Mouse (Mus musculus) layer of hippocampus, postnatal 36 days (tissue): Measurements from ENCODE around the gene Apol6. TPM values are rescaled to one million over a fixed set of nuclear protein-coding genes. Genes with fewer than 3 reads are reported as not detected.
"Not testable (repeated sequence)": the region's sequence is repeated elsewhere in the genome, so short reads cannot be mapped to it uniquely, and the experiment has no call there.

Experiments
- DNase-seq, 2 experiments: peaks; one replicate each; pipeline ENCODE4 v3.0.0; 2022
- total RNA-seq, 2 experiments: library from RNA; stranded (reverse); gene quantifications; 2 replicates each; pipeline ENCODE4 v1.2.3; 2021

Gene Apol6
- total RNA-seq, 2 experiments from 2014 or later = not detected

DNA sequence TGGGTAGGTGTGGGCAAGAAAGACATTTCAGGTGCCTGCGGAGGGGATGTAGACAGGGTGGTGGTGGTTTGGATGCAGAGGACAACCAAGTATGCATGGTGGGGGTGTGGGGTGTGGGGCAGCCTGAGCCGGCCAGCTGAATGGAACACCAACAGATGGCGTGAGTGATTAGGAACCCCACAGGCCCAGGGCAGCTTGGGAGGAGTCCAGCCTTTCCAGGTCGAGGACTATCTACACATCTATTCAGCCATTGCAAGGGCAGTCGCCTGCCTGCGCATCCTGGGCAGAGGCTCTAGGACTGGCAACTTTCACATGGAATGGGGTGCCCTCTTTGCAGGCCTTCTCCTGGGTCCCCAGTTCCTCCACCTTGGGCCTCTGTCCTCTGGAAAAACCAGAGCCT lies 10.0 kb upstream of the Apol6 start:
- DNase-seq = no peak

DNA sequence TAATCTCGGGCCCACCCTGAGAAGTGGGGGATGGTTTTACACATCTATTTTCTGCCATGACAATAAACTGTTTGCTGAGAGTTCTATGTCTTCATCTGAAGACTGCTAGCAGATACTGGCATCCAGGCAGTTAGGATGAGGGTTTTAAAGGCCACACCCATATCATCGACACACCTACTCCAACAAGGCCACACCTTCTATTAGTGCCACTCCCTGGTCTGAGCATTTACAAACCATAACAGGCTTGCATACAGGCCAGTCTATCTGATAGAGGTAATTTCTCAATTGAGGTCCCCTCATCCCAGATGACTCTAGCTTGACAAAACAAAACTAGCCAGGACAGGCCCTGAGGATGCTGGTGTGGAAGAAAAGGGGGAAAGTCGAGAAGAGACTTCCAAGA lies 8.9 kb upstream of the Apol6 start:
- DNase-seq = no peak

DNA sequence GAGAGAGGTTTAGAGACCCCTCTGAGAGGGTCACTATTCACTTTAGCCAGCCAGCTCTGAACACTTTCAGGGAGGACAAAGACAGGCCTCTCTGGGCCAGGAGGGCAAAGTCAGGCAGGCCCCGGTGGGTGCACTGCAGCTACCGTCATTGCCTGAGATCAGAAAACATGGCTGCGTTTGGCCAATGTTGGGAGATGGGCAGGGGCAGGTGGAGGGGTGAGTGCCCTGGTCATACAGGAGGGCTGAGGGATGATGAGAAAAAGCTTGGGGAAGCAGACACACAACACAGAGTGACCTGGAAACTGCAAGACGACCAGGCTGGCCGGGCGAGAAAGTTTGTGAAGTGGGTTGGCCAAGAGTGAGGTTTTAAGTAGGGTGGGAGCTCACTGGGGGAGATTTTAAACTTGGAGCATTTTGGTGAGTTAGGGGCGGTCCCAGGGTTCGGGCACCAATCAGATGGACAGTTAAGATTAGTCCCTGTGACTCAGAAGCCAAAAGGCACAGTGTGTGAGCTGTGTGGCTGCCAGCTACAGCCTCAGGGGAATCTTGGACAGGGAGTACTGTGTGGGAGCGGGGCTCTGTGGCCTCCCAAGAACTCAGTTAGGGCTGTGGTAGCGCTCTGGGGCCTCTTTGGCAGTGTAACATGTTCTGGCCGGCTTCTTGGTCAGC lies 8.1 kb upstream of the Apol6 start:
- no peak for DNase-seq

DNA sequence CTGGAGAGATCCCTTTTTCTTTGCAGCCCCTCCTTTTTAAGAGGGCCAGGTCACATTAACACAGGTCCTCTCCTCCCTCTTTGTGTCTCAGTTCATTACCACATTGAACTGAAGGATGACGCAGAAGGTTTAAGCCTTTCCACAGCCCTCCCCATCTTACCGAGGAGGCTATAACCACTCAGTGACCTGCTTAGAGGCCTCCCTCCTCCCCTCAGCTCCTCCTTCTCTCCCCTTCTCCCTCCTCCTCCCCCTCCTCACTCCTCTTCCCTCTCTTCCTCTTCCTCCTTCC lies 7.6 kb upstream of the Apol6 start:
- no peak for DNase-seq

DNA sequence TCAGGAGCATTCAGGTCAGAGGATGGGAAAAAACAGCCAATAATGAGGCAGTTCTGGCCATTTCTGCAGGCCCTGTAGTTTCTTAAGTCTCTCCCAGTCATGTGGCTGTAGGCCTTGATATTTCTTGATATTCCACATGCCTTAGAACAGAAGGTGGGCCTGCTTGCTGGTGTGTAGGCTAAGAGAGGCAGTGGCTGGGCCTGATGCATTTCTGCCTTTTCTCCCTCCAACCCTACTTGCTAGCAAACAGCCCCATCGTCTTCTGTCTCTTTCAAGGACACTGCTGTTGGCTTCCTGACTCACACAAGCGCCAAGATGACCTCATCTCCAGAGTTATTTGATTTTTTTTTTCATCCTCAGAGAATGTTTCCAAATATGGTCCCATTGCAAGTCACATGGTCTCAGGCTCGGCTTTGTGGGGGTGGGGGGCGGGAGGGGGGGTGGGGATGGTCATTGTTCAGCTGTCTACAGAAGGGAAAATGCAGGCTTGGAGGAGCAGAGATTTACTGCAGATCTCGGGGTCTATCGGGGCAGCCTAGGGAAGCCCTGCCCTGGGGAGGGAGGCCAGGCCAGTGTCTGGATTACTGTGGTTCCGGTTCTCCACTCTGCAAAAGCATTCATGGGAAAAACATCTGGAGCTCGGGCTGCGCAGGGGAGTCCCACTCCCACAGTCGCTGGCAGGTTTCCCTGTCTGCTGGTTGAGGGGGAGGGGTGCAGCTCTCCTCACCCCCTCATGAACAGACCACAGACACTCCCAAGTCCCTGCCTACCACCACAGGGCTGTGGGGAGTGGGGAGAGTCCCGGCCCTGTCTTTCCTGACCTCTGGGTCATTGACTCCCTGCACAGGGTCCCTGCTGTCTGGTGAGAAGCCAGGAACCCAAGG lies 7.0 kb upstream of the Apol6 start:
- no peak for DNase-seq

DNA sequence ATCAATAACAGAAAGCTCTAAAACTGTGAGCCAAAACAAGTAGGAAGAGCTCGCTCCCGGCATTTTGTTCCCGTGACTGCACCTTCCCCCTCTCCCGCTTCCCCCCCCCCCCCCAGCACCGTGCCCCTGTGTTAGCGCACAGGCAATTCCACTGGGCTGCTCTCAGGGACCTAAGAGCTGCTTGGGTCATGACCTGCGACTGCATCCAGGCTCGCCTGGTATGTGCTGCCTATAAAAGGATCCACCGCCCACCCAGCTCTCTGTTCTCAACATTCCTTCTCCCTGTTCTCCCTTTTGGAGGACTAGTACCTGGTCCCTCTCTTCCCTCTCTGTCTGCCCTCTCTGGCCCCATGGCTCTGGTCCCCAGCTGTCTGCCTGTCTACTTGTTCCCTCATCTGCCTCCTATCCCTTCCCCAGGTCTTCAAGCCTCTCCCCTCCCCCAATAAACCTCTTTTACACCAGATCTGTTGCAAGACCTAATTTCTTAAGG lies 5.3 kb upstream of the Apol6 start:
- DNase-seq = no peak

DNA sequence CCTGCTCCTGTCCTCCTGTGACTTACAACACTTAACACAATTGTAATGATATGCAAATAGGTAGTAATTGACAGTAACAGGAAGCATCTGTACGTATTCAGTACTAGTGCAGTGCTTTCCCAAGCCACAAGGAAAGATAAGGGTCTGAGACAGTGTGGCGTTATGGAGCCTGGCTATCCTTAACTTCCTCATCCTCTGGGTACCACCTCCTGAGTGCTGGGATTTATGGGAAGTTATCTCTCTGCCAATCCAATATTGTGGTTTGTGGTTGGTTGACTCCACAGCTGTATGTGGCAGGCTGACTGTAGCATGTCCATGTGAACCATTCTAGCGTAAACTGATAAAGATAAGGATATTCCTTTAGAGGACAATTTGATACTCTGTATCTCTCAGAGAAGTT lies 3.7 kb upstream of the Apol6 start:
- no peak for DNase-seq

DNA sequence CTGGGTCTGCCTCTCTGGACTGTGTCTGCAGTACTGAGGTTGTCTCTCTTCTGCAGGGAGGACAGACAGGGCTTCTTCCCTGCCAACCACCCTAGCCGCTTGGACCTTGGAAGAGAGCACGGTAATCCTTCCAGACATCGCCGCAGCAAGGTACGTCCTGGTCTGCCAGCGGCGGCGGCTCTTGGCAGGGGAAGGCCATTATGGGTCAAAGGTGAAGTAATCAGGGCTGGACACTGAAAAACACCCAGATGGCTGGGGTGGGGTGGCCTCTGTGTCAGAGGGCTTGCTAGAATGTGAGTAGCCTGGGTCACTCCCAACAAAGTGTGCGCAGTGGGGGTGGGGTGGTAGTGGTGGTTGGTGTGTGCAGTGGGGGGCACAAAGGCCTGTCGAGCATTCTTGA lies 1.1 kb downstream of the Apol6 start:
- DNase-seq = no peak

DNA sequence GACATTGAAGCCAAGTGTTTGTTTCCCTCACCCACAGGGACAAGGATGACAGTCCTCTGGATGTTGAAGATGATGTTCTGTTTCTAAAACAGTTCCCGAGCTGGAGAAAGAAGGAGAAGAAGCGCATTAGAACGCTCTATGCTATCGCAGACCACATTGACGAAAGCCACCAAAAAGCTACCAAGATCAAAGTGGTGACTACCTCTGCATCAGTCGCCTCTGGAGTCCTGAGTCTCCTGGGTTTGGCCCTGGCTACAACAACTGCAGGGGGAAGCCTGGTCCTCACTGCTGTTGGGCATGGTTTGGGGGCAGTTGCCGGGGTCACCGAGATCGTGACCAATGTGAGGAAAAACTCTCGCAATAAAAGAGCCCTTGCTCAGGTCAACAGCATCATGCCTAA lies 6.0 kb downstream of the Apol6 start, which contains the start of gene Mb:
Gene Mb, minus strand, starts transcription at position 101 of the 400 bp plus-strand sequence.
- no peak for DNase-seq

DNA sequence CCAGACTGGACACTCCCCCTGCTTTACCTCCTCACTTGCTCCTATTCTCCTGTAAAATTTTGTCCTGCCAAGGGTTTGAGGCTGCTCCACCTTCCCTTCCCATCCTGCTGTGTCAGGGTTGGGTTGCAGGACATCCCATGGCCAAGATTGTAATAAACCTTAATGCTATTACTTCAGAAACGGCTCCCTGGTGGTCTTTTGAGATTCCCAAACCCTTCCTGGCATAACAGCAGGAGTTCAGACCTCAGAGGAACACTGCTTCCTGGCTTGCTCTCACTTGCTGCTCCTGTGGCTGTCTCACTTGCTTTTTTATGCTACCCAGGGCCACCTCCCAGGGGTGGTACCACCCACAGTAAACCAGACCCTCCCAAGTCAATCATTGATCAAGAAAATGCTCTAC lies 7.6 kb downstream of the Apol6 start:
- no peak for DNase-seq

DNA sequence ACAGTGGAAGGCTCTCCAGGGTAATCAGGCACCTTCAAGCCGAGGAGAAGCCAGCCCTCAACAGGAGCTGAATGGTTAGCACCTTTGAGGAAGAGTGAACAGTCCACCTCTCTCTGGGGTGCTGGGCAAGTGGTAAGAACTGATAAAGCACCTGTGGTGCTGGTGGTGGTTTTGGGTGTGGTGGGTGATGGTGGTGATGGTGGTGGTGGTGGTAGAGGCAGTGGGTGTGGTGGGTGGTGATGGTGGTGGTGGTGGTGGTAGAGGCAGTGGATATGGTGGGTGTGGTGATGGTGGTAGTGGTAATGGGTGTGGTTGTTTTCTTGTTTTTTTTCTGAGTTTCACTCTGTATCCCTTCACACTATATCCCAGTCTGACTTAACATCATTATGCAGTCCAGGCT lies 8.5 kb downstream of the Apol6 start:
- DNase-seq = no peak

DNA sequence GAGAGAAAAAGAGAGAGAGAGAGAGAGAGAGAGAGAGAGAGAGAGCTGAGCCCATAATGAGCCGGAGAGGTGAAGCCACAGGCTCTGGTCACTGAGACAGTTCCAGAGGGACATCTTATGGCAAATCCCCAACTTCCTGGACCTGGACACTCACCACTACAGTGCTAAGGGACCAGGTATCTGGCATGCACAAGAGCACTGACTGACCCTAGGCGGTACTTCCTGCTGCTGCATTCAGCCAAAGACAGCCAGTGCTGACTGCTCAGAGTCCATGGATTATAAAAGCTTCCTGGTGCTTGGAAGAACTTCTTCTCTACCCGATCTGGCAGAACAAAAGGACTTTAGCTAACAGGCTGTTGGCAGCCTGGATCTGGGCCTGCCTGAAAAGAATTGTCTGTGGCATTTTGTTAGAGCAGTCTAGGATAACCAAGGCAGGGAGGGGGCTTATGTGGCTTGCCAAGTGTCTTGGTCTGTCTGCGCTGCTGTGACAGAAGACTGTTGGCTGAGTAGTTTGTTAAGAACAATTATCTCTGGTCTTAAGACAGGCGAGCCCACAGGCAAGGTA lies 10.2 kb downstream of the Apol6 start:
- no peak for DNase-seq

DNA sequence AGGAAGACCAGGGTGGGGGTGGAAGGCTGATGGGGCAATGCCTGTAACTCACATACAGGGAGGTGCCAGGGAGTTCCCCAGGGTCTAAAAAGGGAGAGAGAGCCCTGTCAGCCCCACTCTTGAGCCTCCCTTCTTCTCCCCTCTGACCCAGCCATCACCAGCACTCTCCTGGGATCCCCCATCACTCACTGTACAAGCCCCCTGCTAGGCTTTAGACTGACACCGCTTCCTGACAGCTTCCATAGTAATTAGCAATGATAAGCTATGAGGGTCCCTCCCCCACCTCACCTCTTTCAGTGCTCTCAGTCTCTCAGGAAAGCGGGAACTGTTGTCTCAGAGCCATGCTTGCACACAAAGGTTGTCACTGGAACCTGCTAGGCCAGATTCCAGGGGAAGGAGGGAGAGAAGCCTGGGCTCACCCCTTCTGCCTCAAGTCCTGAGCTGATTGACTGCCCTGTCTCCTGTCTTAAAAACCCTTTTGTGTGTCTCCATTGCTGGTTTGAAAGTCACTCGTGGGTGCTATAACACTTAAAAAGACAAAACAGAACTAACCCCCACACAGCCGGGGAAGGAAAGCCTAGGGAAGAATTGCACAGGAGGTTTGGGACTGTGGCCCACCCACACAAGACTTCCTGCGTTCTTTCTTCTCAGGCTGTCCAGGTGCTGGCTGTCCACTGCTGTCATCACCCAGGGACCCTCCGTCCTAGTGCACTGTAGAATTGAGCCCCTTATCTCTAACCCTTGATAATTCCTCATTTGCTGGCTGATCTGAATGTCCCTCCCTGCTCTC lies 11.7 kb downstream of the Apol6 start:
- no peak for DNase-seq

DNA sequence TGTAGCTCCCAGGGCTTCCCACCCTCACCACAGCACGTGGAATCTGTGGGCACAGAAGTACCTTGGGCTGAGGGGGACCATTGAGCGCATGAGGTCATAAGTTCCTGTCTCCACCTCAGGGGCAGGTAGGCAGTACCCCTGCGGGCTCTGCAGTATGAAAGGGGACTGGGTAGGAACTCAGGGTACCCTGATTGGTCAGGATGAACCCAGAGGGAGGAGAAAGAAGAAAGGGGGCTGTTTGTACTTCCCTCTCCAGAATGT lies 12.2 kb downstream of the Apol6 start:
- no peak for DNase-seq

DNA sequence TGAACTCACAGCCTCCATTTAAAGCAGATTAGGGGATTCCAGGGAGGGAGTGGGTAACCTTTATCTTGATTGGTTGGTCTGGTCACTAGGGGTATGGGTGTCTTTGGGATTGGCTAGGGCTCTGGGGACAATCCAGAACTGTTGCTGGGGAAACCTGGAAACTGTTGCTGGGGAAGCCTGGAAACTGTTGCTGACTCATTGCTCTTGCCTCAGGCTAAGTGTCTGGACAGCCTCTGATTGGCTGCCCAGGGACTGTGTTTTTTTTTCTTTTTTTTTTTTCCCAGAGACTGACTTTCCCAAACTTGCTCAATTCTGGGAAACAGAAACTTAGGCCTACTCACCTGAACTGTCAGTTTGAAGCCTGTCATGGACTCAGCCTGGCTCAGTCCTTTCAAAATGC lies 14.0 kb downstream of the Apol6 start:
- no peak for DNase-seq

DNA sequence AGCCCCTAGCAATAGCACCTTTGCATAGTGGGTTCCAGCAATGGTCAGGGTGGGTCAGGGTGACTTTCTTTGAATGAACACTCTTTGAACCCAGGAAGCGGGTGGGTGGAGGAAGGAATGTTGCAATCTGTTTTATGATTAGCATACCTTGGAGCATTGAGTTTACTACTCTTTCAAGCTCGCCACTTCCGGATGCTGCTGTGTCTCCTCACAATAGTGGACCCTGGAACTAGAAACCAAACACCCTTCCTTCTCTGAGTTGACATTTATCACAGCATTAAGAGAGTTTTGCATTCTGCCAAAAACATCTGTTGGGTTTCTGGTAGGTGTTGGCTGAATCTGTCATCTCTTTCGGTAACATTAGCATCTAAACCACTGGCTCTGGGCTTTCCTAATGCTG lies 14.9 kb downstream of the Apol6 start:
- not testable (repeated sequence) for DNase-seq

DNA sequence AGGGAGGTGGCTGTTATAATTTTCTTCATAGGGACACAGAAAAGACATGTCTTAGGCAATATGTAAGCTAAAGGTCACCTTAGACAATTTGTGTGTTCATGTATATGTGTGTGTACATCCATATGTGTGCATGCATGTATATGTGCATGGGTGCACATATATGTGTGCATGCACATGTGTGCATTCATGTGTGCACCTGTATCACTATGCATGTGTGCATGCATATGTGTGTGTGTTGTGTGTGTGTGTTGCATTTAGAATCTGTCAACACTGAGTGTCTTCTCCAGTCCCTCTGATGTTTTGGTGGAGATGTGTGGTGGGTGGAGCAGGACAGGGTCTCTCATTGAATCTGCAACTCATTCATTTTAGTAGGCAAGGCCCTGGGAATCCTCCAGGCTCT lies 18.2 kb downstream of the Apol6 start:
- no peak for DNase-seq

DNA sequence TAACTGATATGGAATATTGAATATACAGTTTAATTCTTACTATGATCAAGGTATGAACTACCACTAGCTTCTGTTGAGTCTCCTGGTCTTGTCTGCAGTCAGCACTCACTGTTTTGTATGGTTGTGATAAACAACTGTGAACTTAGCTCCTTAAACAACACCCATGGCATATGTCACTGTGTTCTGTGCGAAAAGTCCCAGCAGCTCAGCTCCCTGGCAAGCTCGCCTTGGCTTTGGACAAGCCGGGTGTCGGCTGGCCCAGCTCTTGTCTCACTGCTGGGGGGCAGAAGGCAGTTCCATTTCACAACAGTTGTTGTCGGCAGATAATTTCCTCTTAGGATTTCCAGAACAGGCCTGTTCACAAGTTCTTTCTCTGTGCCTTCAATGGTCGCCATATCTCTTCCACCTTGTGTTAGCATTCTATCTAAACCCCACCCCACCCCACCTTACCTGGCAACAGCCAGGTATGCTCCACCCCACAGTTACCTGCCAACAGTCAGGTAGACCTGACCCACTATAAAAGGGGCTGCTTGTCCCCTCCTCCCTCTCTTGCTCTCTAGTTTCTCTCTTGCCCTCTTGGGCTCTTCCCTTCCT lies 20.8 kb downstream of the Apol6 start:
- DNase-seq = no peak

DNA sequence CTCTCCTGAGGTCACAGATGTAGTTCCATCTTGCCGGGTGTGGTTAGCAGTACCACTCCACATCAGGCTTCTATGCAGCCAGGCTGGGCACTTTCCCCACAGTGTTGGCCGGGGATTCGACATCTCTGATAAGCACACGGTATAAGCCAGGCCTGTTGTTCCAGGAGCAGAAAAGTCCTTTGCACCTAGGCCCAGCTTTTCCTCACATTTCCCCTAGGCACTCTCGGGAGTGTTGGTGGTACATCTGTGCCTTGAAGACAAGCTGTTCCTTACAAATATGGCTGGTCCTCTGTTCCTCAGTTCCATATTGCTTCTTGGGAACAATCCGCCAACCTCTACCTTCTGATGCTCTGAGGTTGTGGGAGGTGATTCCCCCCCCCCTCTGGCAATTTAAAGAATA lies 21.7 kb downstream of the Apol6 start:
- no peak for DNase-seq

DNA sequence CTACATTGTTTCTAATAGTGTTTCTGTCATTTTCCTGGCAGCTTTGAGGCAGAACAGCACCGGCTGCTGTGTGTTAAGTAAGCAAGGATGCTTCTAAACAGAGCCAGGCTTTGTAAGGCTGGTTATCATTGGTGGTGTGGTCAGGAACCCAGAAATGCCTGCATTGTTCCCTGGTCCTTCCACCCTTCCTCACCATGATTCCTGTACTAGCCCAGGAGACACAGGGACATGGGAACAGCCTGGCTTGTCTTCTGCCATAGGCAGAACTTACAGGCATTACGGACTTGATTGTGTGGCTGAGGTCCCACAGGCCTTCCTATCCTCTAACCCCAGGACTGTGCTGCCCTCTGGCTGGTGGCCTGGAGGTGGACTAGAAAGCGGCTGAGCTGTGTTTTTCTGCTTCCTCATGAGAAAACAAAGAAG lies 23.9 kb downstream of the Apol6 start:
- no peak for DNase-seq

DNA sequence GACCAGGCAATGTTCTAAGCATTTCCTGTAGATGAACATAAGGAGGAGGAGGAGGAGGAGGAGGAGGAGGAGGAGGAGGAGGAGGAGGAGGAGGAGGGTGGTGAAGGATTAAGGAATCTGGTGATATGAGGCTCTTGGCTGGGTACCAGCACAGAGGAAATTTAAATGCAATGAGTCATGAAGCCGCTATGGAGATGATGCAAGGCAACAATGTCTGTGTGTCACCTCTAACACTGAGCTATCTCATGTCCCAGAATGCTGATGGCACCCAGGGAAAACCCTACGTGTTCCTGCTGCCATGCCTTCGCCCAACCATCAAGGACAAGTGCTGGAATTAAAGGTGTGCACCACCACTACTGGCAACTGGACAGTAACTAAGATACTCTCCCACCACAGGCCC lies 24.5 kb downstream of the Apol6 start:
- DNase-seq = no peak

DNA sequence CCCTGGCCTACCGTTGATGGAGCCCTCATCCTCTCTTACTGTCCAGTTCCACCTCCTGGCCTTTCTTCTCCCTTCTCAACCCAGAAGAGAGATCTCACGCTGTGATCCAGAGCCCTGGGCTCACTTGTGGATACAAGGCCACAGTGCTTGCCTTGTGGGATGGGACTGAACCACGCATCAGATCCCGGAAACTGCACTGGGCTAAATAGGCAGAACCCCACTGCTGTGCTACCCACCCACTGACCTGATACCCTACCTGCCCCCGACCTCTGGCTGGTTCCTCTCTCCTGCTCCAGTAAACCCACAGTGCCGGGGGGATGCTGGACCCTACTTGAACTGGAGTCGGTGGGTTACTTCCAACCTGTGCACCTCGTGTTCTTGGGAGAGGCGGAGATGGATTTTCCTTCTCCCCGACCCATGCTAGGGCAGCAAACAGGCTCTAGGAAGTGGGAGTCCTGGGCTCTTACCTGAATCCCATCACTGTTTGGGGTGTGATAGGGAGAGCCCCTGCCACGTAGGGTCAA lies 26.3 kb downstream of the Apol6 start:
- no peak for DNase-seq

DNA sequence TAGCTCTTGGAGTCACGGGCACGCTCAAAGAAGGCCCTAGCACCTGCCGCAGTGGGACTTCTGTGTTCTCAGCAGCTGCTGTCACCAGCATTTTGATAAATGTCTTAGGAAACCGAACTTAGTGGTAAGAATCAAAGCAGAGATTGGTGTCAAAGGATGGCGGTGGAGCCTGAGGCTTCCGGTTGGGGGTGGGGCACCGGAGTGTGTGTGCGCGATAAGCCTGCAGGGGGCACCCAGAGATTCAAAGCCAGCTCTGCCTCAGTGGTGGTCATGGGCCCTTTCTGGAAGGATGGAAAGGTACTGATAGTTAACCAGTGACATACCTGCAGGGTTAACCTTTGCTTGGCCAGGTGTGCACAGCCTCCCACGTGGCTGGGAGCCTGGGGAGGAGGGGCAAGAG lies 27.0 kb downstream of the Apol6 start:
- no peak for DNase-seq
